Mouse (Mus musculus) layer of hippocampus, postnatal 10 days (tissue): ENCODE measurements around the gene Tspan17. TPM values are rescaled to one million over a fixed set of nuclear protein-coding genes. Genes with fewer than 3 reads are reported as not detected.

Experiments
- DNase-seq, 2 experiments: peaks; one replicate each; pipeline ENCODE4 v3.0.0; 2021; ENCODE audit warnings: low spot score in 2 of 2
- long read RNA-seq: library from polyadenylated mRNA; stranded (forward); transcript quantifications from one replicate; pipeline ENCODE4 v2.0.0, GENCODE M21; 2023
- total RNA-seq, 2 experiments: library from RNA; stranded (reverse); gene quantifications; 2 replicates each; pipeline ENCODE4 v1.2.3; 2021

The Tspan17 gene
- 10 to 100 TPM; 85.6 to 92.1 TPM for total RNA-seq
- long read RNA-seq, transcript Tspan17-201 (8 exons, 1,585 nt), result major isoform, 44 of 127 reads
- long read RNA-seq, partial matches to known transcripts, result 6 of 127 reads
- long read RNA-seq, other reads (novel, unspliced or antisense), result 73 of 127 reads

- DNase-seq, result peak; percentile 89 to 92
Measured at GRCm38 (mm10) chr13:54788740-54789560, at the start of gene Tspan17. Gene Tspan17, plus strand, starts transcription at chr13:54789377.

GRCm38 (mm10) chr13:54746110-54746509, 43.1 kb upstream of the Tspan17 start:
- peak in 1 of 2 experiments; percentile 10 for DNase-seq

GRCm38 (mm10) chr13:54746896-54747295, 42.3 kb upstream of the Tspan17 start:
- DNase-seq, result peak in 1 of 2 experiments; percentile 21

- DNase-seq, result peak in 1 of 2 experiments; percentile 10
Measured at GRCm38 (mm10) chr13:54748190-54748589, 41.0 kb upstream of the Tspan17 start.

- no peak for DNase-seq
Measured at GRCm38 (mm10) chr13:54748721-54749060, 40.5 kb upstream of the Tspan17 start.

- peak; percentile 70 to 86 for DNase-seq
Measured at GRCm38 (mm10) chr13:54749061-54749863, 39.9 kb upstream of the Tspan17 start.

GRCm38 (mm10) chr13:54749864-54750411, 39.2 kb upstream of the Tspan17 start, which contains the start of gene Gprin1:
Gene Gprin1, minus strand, starts transcription at chr13:54749874.
- no peak for DNase-seq

GRCm38 (mm10) chr13:54750699-54751098, 38.5 kb upstream of the Tspan17 start:
- DNase-seq, result no peak

GRCm38 (mm10) chr13:54752656-54753055, 36.5 kb upstream of the Tspan17 start:
- peak; percentile 76 to 84 for DNase-seq

- DNase-seq, result peak; percentile 5 to 10
Measured at GRCm38 (mm10) chr13:54753733-54754132, 35.4 kb upstream of the Tspan17 start.

GRCm38 (mm10) chr13:54754169-54755080, 34.8 kb upstream of the Tspan17 start:
- peak; percentile 7 to 24 for DNase-seq

- DNase-seq, result peak in 1 of 2 experiments; percentile 17
Measured at GRCm38 (mm10) chr13:54755201-54755830, 33.9 kb upstream of the Tspan17 start.

- DNase-seq, result peak in 1 of 2 experiments; percentile 5
Measured at GRCm38 (mm10) chr13:54756156-54756712, 32.9 kb upstream of the Tspan17 start.

GRCm38 (mm10) chr13:54757093-54757830, 31.9 kb upstream of the Tspan17 start:
- peak in 1 of 2 experiments; percentile 19 for DNase-seq

- peak; percentile 93 for DNase-seq
Measured at GRCm38 (mm10) chr13:54758045-54758755, 31.0 kb upstream of the Tspan17 start.

GRCm38 (mm10) chr13:54758756-54759470, 30.3 kb upstream of the Tspan17 start:
- DNase-seq, result peak; percentile 8 to 11

GRCm38 (mm10) chr13:54759496-54759895, 29.7 kb upstream of the Tspan17 start:
- peak; percentile 15 to 25 for DNase-seq
